Mouse (Mus musculus) CD8-positive naive resting alpha-beta T cell, adult 2 months (primary cell): Measurements from ENCODE around the gene Map6.
A peak's percentile ranks its signal among the peaks of the same experiment; 100 is the strongest.
"Not testable (repeated sequence)": the region's sequence is repeated elsewhere in the genome, so short reads cannot be mapped to it uniquely, and the experiment has no call there.

Source experiments
- DNase-seq, 2 experiments: peaks; one replicate each; pipeline ENCODE4 v3.0.0; 2022; ENCODE audit warnings: low read depth in 2 of 2, low spot score in 2 of 2

Map6 gene

GRCm38 (mm10) chr7:99352526-99353400 is 85.5 kb downstream of the Map6 start, which contains the start of gene Serpinh1:
Serpinh1 (minus strand) TSS chr7:99353239.
- no peak for DNase-seq

- DNase-seq: no peak
These were observed 88.5 kb downstream of the Map6 start for GRCm38 (mm10) chr7:99355731-99356131.

GRCm38 (mm10) chr7:99356244-99356930 is 89.1 kb downstream of the Map6 start:
- no peak for DNase-seq

DNA sequence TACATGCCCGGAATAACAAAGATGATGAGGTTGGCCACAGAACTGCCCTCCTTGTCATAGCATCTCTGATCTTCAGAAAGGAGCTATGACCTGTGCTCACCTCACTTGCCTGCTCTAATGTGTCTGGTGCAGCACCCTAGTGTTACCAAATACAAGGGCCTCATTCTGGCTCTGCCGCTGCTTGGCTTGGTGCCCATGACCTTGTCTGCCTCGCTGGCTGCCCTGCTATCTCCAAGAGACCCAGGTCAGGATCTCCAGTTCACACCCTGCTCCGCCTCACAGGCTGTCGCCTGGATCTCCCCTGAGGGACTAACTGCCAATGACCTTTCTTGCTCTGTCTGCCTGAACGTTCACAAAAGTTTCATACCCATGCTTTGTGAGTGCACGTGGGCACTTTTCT is 90.0 kb downstream of the Map6 start:
- DNase-seq: no peak

DNA sequence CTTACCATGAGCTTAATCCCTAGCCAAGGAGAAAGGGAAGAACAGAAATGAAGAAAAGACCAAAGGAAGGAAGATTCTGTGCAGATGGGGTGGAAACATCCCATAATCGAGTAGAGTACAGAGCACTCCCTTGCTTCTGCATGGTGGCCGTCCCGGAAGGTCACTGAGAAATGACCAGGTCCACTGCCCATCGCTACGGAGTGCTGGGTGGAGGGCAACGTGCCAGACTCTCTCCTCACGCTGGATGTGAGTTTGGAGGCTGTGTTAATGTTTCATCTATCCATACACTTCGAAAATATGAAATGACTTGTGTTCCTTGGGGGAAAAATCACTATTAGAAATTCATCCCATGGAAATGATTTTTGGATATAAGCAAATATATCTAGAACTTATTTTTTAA is 91.1 kb downstream of the Map6 start:
- DNase-seq: no peak

GRCm38 (mm10) chr7:99360021-99360802 is 93.0 kb downstream of the Map6 start:
- no peak for DNase-seq

GRCm38 (mm10) chr7:99360803-99361414 is 93.7 kb downstream of the Map6 start:
- DNase-seq: no peak

DNA sequence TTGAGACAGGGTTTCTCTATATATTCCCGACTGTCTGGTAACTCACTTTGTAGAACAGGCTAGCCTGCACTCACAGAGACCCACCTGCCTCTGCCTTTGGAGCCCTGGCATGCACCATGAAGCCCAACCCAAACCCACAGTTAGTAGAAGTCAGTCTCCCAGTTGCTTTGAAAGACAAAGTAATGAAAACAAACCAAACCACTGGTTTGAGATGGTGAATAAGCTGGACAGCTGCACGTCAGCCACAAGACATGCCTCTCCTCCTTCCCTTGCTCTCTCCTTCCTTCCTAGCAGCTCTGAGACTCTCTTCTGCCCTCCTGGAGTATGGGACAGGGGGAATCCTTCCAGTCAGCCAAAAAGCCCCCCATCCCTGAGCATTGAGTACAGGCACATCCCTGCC is 94.9 kb downstream of the Map6 start:
- no peak for DNase-seq

GRCm38 (mm10) chr7:99365069-99365468 is 97.8 kb downstream of the Map6 start:
- no peak for DNase-seq

DNA sequence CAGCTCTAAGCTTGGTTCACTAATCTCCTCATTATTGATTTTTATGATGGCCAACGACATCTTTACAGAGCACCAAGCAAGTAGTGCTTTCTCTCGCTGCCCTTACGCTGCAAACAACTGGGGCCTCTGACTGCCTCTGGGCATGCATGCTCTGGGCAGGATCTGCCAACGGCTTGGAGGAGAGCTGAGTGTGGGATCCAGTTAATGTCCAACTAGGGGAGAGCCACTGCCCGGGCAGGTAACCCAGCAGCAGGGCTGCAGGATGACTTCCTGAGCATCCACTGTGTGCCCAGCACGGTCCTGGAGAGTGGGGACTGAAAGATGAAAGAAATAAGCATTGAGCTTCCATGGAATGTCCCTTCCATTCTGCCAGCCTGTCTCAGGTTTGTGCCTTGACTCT is 99.5 kb downstream of the Map6 start:
- no peak for DNase-seq

DNA sequence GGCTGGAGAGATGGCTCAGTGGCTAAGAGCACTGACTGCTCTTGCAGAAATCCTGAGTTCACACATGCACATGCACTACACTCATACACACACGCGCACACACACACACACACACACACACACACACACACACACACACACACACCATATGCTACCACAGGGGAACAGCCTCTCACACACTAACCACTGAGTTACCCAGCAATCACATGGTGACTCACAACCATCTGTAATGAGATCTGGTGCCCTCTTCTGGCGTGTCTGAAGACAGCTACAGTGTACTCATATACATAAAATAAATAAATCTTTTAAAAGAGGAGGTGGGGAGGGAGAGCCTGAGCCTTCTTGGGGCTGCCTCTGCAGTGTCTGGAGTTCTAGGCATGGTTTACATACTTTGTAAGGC is 107.1 kb downstream of the Map6 start:
- not testable (repeated sequence) for DNase-seq

- DNase-seq: peak; percentile 82 to 86
These were observed 108.2 kb downstream of the Map6 start for GRCm38 (mm10) chr7:99375455-99375854.

- no peak for DNase-seq
These were observed 111.6 kb downstream of the Map6 start for GRCm38 (mm10) chr7:99378870-99379269.

- DNase-seq: peak in 1 of 2 experiments; percentile 21
These were observed 113.4 kb downstream of the Map6 start for GRCm38 (mm10) chr7:99380491-99381213.

GRCm38 (mm10) chr7:99381214-99382087 is 114.2 kb downstream of the Map6 start, which contains the start of gene Gdpd5:
Gdpd5 (plus strand) TSS chr7:99381414.
- peak; percentile 97 to 99 for DNase-seq

DNA sequence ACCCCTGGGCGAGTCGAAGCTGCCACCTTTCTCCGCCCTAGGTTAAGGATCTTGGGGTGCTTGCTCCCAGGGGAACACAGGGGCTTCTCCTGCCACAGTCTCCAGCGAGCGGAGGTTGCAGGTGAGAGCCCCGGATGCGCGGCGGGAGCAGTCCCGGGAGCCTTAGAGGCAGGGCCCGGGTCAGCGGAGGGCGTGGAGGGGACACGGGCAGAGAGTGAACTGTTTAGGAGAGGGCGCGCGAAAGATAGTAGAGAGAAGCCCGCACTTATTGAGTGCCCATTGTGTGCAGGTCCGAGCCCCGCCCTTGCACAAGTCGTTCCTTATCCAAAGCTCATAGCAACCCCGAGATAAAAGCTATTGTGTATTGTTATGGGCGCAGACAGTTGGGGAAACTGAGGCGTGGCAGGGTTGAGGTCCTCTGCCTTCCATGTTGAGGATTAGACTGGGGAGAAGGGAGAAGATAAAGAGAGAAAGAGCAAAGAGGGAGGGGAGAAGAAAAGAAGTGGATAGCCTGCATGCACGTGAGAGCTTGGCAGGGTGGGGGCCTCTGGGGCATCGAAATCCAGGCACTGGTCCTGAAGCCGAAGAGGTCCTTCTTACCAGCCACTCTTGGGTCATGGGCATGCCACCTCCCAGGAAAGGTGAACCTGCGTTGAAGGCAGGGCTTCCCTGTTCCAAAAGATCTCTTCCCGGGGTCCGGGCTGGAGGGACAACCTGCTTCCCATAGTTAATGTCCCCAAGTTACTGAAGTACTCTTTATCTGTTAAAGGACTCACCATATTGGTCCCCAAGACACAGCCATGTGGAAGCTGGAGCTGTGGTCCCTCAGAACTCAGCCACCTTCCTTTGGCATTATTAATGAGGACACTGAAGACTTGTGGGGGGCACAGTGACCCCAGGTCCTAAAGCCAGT is 115.1 kb downstream of the Map6 start:
- DNase-seq: peak in 1 of 2 experiments; percentile 11

GRCm38 (mm10) chr7:99383246-99383645 is 116.0 kb downstream of the Map6 start:
- DNase-seq: no peak

- no peak for DNase-seq
These were observed 116.9 kb downstream of the Map6 start for GRCm38 (mm10) chr7:99384101-99384611.
